Mouse (Mus musculus): ENCODE results near the gene Tanc1.

The Tanc1 gene

GRCm38 (mm10) chr2:59706806-59707205, 95.0 kb downstream of the Tanc1 start:
- Histone ChIP-seq H3K4me3 (replicated peaks; ENCODE audit: low read length) (no peak overlapping the region), H3K4me1 (replicated peaks; ENCODE audit: low read depth, low read length) (peaks cover 12% of the 10 kb centered on the region), H3K36me3 (ENCODE audit: insufficient read depth, low read length) (peaks cover 19% of the 10 kb centered on the region), H3K9me3 (ENCODE audit: low read length) (no peaks in the 10 kb centered on the region), H3K27me3 (ENCODE audit: insufficient read depth, low read length) (no peaks in the 10 kb centered on the region)
- TF ChIP-seq POU5F1 (IDR thresholded peaks at IDR 0.05; ENCODE audit: borderline replicate concordance, low read length) (no peak), CTCF (conservative IDR thresholded peaks at IDR 0.05; ENCODE audit: low read length) (no peak), NANOG (IDR thresholded peaks at IDR 0.05; ENCODE audit: borderline replicate concordance, low read length) (no peak)

- Histone ChIP-seq H3K27me3 (ENCODE audit: insufficient read depth, low read length) (no peaks in the 10 kb centered on the region), H3K36me3 (ENCODE audit: insufficient read depth, low read length) (peaks cover 19% of the 10 kb centered on the region; the same call in 1 of the 2 replicates), H3K4me3 (replicated peaks; ENCODE audit: low read length) (no peak overlapping the region), H3K9me3 (ENCODE audit: low read length) (no peaks in the 10 kb centered on the region), H3K4me1 (replicated peaks; ENCODE audit: low read depth, low read length) (peaks cover 14% of the 10 kb centered on the region)
- TF ChIP-seq NANOG (IDR thresholded peaks at IDR 0.05; ENCODE audit: borderline replicate concordance, low read length) (no peak), POU5F1 (IDR thresholded peaks at IDR 0.05; ENCODE audit: borderline replicate concordance, low read length) (no peak), CTCF (conservative IDR thresholded peaks at IDR 0.05; ENCODE audit: low read length) (no peak)
Measured at GRCm38 (mm10) chr2:59707922-59708706, 96.3 kb downstream of the Tanc1 start.

GRCm38 (mm10) chr2:59710771-59711170, 98.9 kb downstream of the Tanc1 start:
- Histone ChIP-seq H3K9me3 (ENCODE audit: low read length) (no peaks in the 10 kb centered on the region), H3K4me1 (replicated peaks; ENCODE audit: low read depth, low read length) (peaks cover 14% of the 10 kb centered on the region)

GRCm38 (mm10) chr2:59711992-59712391, 100.2 kb downstream of the Tanc1 start:
- TF ChIP-seq CTCF (conservative IDR thresholded peaks at IDR 0.05; ENCODE audit: low read length) = no peak
- TF ChIP-seq NANOG (IDR thresholded peaks at IDR 0.05; ENCODE audit: borderline replicate concordance, low read length) = no peak
- no peak for TF ChIP-seq POU5F1 (IDR thresholded peaks at IDR 0.05; ENCODE audit: borderline replicate concordance, low read length)
- peaks cover 15% of the 10 kb centered on the region for H3K36me3 ChIP-seq (ENCODE audit: insufficient read depth, low read length)
- H3K4me3 ChIP-seq (replicated peaks; ENCODE audit: low read length) = no peak overlapping the region
- H3K27me3 ChIP-seq (ENCODE audit: insufficient read depth, low read length) = no peaks in the 10 kb centered on the region
- no peaks in the 10 kb centered on the region for H3K9me3 ChIP-seq (ENCODE audit: low read length)
- H3K4me1 ChIP-seq (replicated peaks; ENCODE audit: low read depth, low read length) = peaks cover 16% of the 10 kb centered on the region

More at GRCm38 (mm10) chr2:59710771-59711170, 98.9 kb downstream of the Tanc1 start:
- peaks cover 21% of the 10 kb centered on the region for H3K36me3 ChIP-seq (ENCODE audit: insufficient read depth, low read length)
- no peak overlapping the region for H3K4me3 ChIP-seq (replicated peaks; ENCODE audit: low read length)
- TF ChIP-seq CTCF (conservative IDR thresholded peaks at IDR 0.05; ENCODE audit: low read length) (no peak), POU5F1 (IDR thresholded peaks at IDR 0.05; ENCODE audit: borderline replicate concordance, low read length) (no peak), NANOG (IDR thresholded peaks at IDR 0.05; ENCODE audit: borderline replicate concordance, low read length) (no peak)
- no peaks in the 10 kb centered on the region for H3K27me3 ChIP-seq (ENCODE audit: insufficient read depth, low read length)

GRCm38 (mm10) chr2:59712484-59712883, 100.6 kb downstream of the Tanc1 start:
- no peaks in the 10 kb centered on the region for H3K27me3 ChIP-seq (ENCODE audit: insufficient read depth, low read length)
- TF ChIP-seq NANOG (IDR thresholded peaks at IDR 0.05; ENCODE audit: borderline replicate concordance, low read length) (no peak), POU5F1 (IDR thresholded peaks at IDR 0.05; ENCODE audit: borderline replicate concordance, low read length) (no peak), CTCF (conservative IDR thresholded peaks at IDR 0.05; ENCODE audit: low read length) (no peak)
- H3K36me3 ChIP-seq (ENCODE audit: insufficient read depth, low read length) = peaks cover 17% of the 10 kb centered on the region
- H3K9me3 ChIP-seq (ENCODE audit: low read length) = no peaks in the 10 kb centered on the region
- peaks cover 20% of the 10 kb centered on the region for H3K4me1 ChIP-seq (replicated peaks; ENCODE audit: low read depth, low read length)
- H3K4me3 ChIP-seq (replicated peaks; ENCODE audit: low read length) = no peak overlapping the region

GRCm38 (mm10) chr2:59713626-59714556, 102.0 kb downstream of the Tanc1 start:
- Histone ChIP-seq H3K9me3 (ENCODE audit: low read length) (no peaks in the 10 kb centered on the region), H3K4me1 (replicated peaks; ENCODE audit: low read depth, low read length) (peaks cover 32% of the 10 kb centered on the region), H3K27me3 (ENCODE audit: insufficient read depth, low read length) (no peaks in the 10 kb centered on the region), H3K36me3 (ENCODE audit: insufficient read depth, low read length) (peaks cover 26% of the 10 kb centered on the region), H3K4me3 (replicated peaks; ENCODE audit: low read length) (no peak overlapping the region)
- TF ChIP-seq NANOG (IDR thresholded peaks at IDR 0.05; ENCODE audit: borderline replicate concordance, low read length) (no peak), POU5F1 (IDR thresholded peaks at IDR 0.05; ENCODE audit: borderline replicate concordance, low read length) (no peak), CTCF (conservative IDR thresholded peaks at IDR 0.05; ENCODE audit: low read length) (no peak)

- no peak for TF ChIP-seq NANOG (IDR thresholded peaks at IDR 0.05; ENCODE audit: borderline replicate concordance, low read length)
- TF ChIP-seq POU5F1 (IDR thresholded peaks at IDR 0.05; ENCODE audit: borderline replicate concordance, low read length) = no peak
- no peak for TF ChIP-seq CTCF (conservative IDR thresholded peaks at IDR 0.05; ENCODE audit: low read length)
- peaks cover 33% of the 10 kb centered on the region for H3K36me3 ChIP-seq (ENCODE audit: insufficient read depth, low read length)
- H3K27me3 ChIP-seq (ENCODE audit: insufficient read depth, low read length) = no peaks in the 10 kb centered on the region
- no peak overlapping the region for H3K4me3 ChIP-seq (replicated peaks; ENCODE audit: low read length)
- H3K4me1 ChIP-seq (replicated peaks; ENCODE audit: low read depth, low read length) = peaks cover 31% of the 10 kb centered on the region
- no peaks in the 10 kb centered on the region for H3K9me3 ChIP-seq (ENCODE audit: low read length)
Measured at GRCm38 (mm10) chr2:59714992-59715391, 103.2 kb downstream of the Tanc1 start.

GRCm38 (mm10) chr2:59716461-59716860, 104.6 kb downstream of the Tanc1 start:
- peaks cover 37% of the 10 kb centered on the region for H3K36me3 ChIP-seq (ENCODE audit: insufficient read depth, low read length)
- H3K4me3 ChIP-seq (replicated peaks; ENCODE audit: low read length) = no peak overlapping the region
- H3K4me1 ChIP-seq (replicated peaks; ENCODE audit: low read depth, low read length) = peaks cover 32% of the 10 kb centered on the region
- H3K9me3 ChIP-seq (ENCODE audit: low read length) = no peaks in the 10 kb centered on the region
- no peaks in the 10 kb centered on the region for H3K27me3 ChIP-seq (ENCODE audit: insufficient read depth, low read length)
- no peak for TF ChIP-seq CTCF (conservative IDR thresholded peaks at IDR 0.05; ENCODE audit: low read length)
- no peak for TF ChIP-seq NANOG (IDR thresholded peaks at IDR 0.05; ENCODE audit: borderline replicate concordance, low read length)
- TF ChIP-seq POU5F1 (IDR thresholded peaks at IDR 0.05; ENCODE audit: borderline replicate concordance, low read length) = no peak

Measured in E14TG2a.4 (cell line).